Mouse (Mus musculus) forebrain, embryonic 11.5 days (tissue): Measurements from ENCODE around the gene Tnp1. TPM values are rescaled to one million over a fixed set of nuclear protein-coding genes. Genes with fewer than 3 reads are reported as not detected.

ENCODE experiments used
- ATAC-seq: fragments of 200-750 bp; cut with Nextera tagmentation; replicated peaks from 2 replicates; pipeline ENCODE4 v1.8.0; 2017; ENCODE audit warnings: moderate TSS enrichment; ENCODE audit not compliant: low FRiP score
- DNase-seq: peaks from one replicate; pipeline ENCODE4 v3.0.0-alpha.2; 2017; ENCODE audit warnings: low spot score
- H3K27ac ChIP-seq: fragments of 300-500 bp; sonication (generic); 2 replicates; pipeline ENCODE4 v1.5.1; 2014; ENCODE audit warnings: low read depth, low read length
- H3K27me3 ChIP-seq: fragments of 300-500 bp; sonication (generic); 2 replicates; pipeline ENCODE4 v1.6.1; 2014; ENCODE audit warnings: mild to moderate bottlenecking, low read length, mixed read lengths; ENCODE audit not compliant: control insufficient read depth, insufficient read depth
- H3K36me3 ChIP-seq: fragments of 300-500 bp; sonication (generic); 2 replicates; pipeline ENCODE4 v1.6.1; 2014; ENCODE audit warnings: mild to moderate bottlenecking, low read length, moderate library complexity, mixed read lengths; ENCODE audit not compliant: control insufficient read depth, insufficient read depth
- H3K4me1 ChIP-seq: fragments of 300-500 bp; sonication (generic); replicated peaks from 2 replicates; pipeline ENCODE4 v1.6.1; 2014; ENCODE audit warnings: low read length, mixed read lengths; ENCODE audit not compliant: control insufficient read depth, insufficient read depth
- H3K4me2 ChIP-seq: fragments of 300-500 bp; sonication (generic); 2 replicates; pipeline ENCODE4 v1.6.1; 2014; ENCODE audit warnings: low read depth, mild to moderate bottlenecking, low read length, moderate library complexity, mixed read lengths; ENCODE audit not compliant: severe bottlenecking
- H3K4me3 ChIP-seq: fragments of 300-500 bp; sonication (generic); 2 replicates; pipeline ENCODE4 v1.5.1; 2014; ENCODE audit warnings: low read depth, low read length
- H3K9ac ChIP-seq: fragments of 300-500 bp; sonication (generic); 2 replicates; pipeline ENCODE4 v1.6.1; 2014; ENCODE audit warnings: low read length
- H3K9me3 ChIP-seq: fragments of 300-500 bp; sonication (generic); 2 replicates; pipeline ENCODE4 v1.6.1; 2016; ENCODE audit warnings: low read length, mixed read lengths; ENCODE audit not compliant: control insufficient read depth
- WGBS: fragments of 180-500 bp; shearing (Covaris S2); extraction: QIAGEN DNeasy Blood & Tissue Kit; methylation state at CpG from one replicate; pipeline ENCODE4 v1.1.7; 2014; 5-methylcytosine and 5-hydroxymethylcytosine counted together
- polyA plus RNA-seq: library from polyadenylated mRNA; unstranded; fragments of >200 nt; fragmentation: Nextera tagmentation; extraction: Ambion mirVana; gene quantifications from 2 replicates; pipeline ENCODE4 v1.2.1, GENCODE M21; 2014

The Tnp1 gene
- polyA plus RNA-seq, 1 experiment from 2014 or later: not detected

- WGBS: 85% methylated on average over 6 of the region's 6 CpGs
Observed at GRCm38 (mm10) chr1:73028741-73029140, 13.0 kb upstream of the Tnp1 start.

GRCm38 (mm10) chr1:73027381-73027780 lies 11.7 kb upstream of the Tnp1 start:
- no peak overlapping the region for H3K27ac ChIP-seq
- no peak for ATAC-seq
- H3K4me3 ChIP-seq: no peak overlapping the region
- H3K36me3 ChIP-seq: no peaks in the 10 kb centered on the region
- H3K4me2 ChIP-seq: no peak overlapping the region
- H3K27me3 ChIP-seq: no peaks in the 10 kb centered on the region
- H3K4me1 ChIP-seq: no peaks in the 10 kb centered on the region
- no peaks in the 10 kb centered on the region for H3K9me3 ChIP-seq
- 80% methylated on average over 4 of the region's 4 CpGs for WGBS
- no peak for DNase-seq
- H3K9ac ChIP-seq: no peak overlapping the region

More at GRCm38 (mm10) chr1:73028741-73029140, 13.0 kb upstream of the Tnp1 start:
- no peak overlapping the region for H3K4me2 ChIP-seq
- no peak overlapping the region for H3K4me3 ChIP-seq
- no peaks in the 10 kb centered on the region for H3K27me3 ChIP-seq
- H3K9me3 ChIP-seq: no peaks in the 10 kb centered on the region
- DNase-seq (no peak), ATAC-seq (no peak)
- no peaks in the 10 kb centered on the region for H3K36me3 ChIP-seq
- no peak overlapping the region for H3K27ac ChIP-seq
- H3K9ac ChIP-seq: no peak overlapping the region
- H3K4me1 ChIP-seq: no peaks in the 10 kb centered on the region

DNA sequence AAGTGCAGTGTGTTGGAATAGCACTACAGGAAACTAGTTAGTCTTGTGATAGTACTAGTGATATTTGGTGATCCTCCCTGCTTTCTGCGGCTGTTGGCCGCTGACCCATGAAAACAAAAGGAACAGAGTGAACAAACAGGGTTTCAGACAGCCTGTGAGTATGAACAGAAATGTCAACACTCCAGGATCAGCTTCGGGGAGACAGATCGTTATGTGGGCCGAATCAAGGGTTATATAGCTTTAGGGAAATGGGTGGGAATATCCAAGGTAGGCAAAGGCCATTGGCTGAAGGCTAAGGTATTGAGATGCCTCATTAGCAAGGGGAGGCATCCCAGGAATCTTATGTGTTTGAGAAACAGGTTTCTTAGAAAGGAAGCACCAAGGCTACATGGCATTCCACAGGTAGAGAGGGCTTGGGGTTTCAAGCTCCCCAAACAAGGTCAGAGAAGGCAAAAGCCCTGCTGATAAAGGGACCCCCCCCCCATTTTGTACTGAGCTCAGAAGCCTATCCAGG lies 11.1 kb upstream of the Tnp1 start:
- no peak overlapping the region for H3K4me2 ChIP-seq
- no peak overlapping the region for H3K4me3 ChIP-seq
- 75% methylated on average over 5 of the region's 5 CpGs for WGBS
- H3K9me3 ChIP-seq: no peaks in the 10 kb centered on the region
- no peaks in the 10 kb centered on the region for H3K27me3 ChIP-seq
- ATAC-seq (no peak), DNase-seq (no peak)
- H3K9ac ChIP-seq: no peak overlapping the region
- no peaks in the 10 kb centered on the region for H3K4me1 ChIP-seq
- no peak overlapping the region for H3K27ac ChIP-seq
- H3K36me3 ChIP-seq: no peaks in the 10 kb centered on the region

DNA sequence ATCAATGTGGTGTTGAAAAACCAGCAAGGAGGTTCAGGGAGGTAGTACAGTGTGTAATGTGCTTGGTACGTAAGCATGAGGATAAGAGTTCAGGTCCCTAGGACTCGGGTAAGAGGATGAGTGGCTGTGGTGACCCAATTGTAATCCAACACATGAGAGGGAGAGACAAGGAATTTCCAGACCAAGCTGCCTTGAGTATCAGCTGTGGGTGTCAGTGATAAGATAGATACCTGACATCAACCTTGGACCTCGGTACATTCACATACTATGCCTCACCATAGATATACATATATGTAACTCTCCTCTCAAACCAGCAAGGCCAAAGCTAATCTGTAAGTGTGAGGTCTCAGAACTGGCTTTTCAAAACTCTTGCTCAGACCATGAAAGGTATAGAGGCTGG lies 10.4 kb upstream of the Tnp1 start:
- H3K36me3 ChIP-seq: no peaks in the 10 kb centered on the region
- H3K27me3 ChIP-seq: no peaks in the 10 kb centered on the region
- H3K4me2 ChIP-seq: no peak overlapping the region
- H3K4me1 ChIP-seq: no peaks in the 10 kb centered on the region
- ATAC-seq (no peak), DNase-seq (no peak)
- no peak overlapping the region for H3K4me3 ChIP-seq
- WGBS: 91% methylated on average over 3 of the region's 3 CpGs
- H3K9me3 ChIP-seq: no peaks in the 10 kb centered on the region
- no peak overlapping the region for H3K9ac ChIP-seq
- H3K27ac ChIP-seq: no peak overlapping the region

- no peaks in the 10 kb centered on the region for H3K4me1 ChIP-seq
- no peaks in the 10 kb centered on the region for H3K9me3 ChIP-seq
- DNase-seq (no peak), ATAC-seq (no peak)
- no peaks in the 10 kb centered on the region for H3K27me3 ChIP-seq
- H3K36me3 ChIP-seq: no peaks in the 10 kb centered on the region
- WGBS: 91% methylated on average over 1 of the region's 1 CpGs
- H3K27ac ChIP-seq: no peak overlapping the region
- H3K4me3 ChIP-seq: no peak overlapping the region
- H3K4me2 ChIP-seq: no peak overlapping the region
- H3K9ac ChIP-seq: no peak overlapping the region
Observed at GRCm38 (mm10) chr1:73006847-73007246, 8.9 kb downstream of the Tnp1 start.

GRCm38 (mm10) chr1:73004890-73005289 lies 10.8 kb downstream of the Tnp1 start:
- H3K4me1 ChIP-seq: no peaks in the 10 kb centered on the region
- H3K27me3 ChIP-seq: no peaks in the 10 kb centered on the region
- WGBS: 85% methylated on average over 2 of the region's 2 CpGs
- no peak overlapping the region for H3K9ac ChIP-seq
- H3K36me3 ChIP-seq: no peaks in the 10 kb centered on the region
- H3K27ac ChIP-seq: no peak overlapping the region
- no peak for ATAC-seq
- H3K4me2 ChIP-seq: no peak overlapping the region
- H3K9me3 ChIP-seq: no peaks in the 10 kb centered on the region
- H3K4me3 ChIP-seq: no peak overlapping the region
- DNase-seq: no peak

- H3K9ac ChIP-seq: no peak overlapping the region
- ATAC-seq (no peak), DNase-seq (no peak)
- no peaks in the 10 kb centered on the region for H3K4me1 ChIP-seq
- 86% methylated on average over 5 of the region's 5 CpGs for whole genome bisulfite sequencing
- H3K36me3 ChIP-seq: no peaks in the 10 kb centered on the region
- no peak overlapping the region for H3K27ac ChIP-seq
- no peak overlapping the region for H3K4me2 ChIP-seq
- no peaks in the 10 kb centered on the region for H3K27me3 ChIP-seq
- H3K9me3 ChIP-seq: no peaks in the 10 kb centered on the region
- H3K4me3 ChIP-seq: no peak overlapping the region
Observed at GRCm38 (mm10) chr1:73002637-73003036, 13.1 kb downstream of the Tnp1 start.

- Histone ChIP-seq H3K9ac (no peak overlapping the region), H3K27me3 (no peaks in the 10 kb centered on the region), H3K4me3 (no peak overlapping the region), H3K27ac (no peak overlapping the region), H3K36me3 (no peaks in the 10 kb centered on the region), H3K4me2 (no peak overlapping the region), H3K4me1 (no peaks in the 10 kb centered on the region), H3K9me3 (no peaks in the 10 kb centered on the region)
- 82% methylated on average over 5 of the region's 5 CpGs for WGBS
- ATAC-seq (no peak), DNase-seq (no peak)
Observed at GRCm38 (mm10) chr1:73001961-73002360, 13.7 kb downstream of the Tnp1 start.

DNA sequence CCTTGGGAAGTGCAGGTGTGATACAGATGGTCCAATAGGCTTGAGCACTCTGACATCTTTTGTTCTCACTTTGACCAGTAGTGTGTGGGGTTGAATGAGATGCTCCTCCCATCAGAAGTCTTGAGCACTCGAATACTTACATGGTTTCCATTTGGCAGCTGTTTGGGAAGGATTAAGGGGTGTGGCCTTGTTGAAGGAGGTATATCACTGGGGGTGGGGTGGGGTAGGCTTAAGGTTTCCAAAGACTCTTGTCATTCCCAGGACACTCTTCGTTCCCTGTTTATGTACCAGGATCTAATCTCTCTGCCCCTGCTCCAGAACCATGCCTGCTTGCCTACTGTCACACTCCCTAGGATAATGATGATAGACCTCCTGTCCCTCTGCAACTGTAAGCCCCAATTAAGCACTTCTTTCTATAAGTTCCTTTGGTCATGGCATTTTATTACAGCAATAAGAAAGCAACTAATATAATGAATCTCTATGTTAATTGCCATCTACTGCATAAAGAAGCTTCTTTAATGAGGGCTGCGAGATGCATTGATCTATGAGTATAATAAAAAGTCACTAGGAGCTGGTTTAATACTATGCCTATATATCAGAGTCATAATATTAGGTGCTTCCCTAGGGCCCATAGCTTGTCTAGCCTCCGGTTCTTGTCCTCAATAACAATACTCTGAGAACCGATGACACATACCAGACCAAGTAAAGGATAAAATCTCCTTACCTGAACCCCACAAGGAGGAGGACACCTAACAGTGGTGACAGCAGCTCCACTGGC lies 20.8 kb downstream of the Tnp1 start:
- 92% methylated on average over 5 of the region's 5 CpGs for WGBS
- no peak for DNase-seq
- ATAC-seq: no peak
- Histone ChIP-seq H3K4me2 (no peak overlapping the region), H3K27ac (no peak overlapping the region), H3K27me3 (no peaks in the 10 kb centered on the region), H3K4me1 (no peaks in the 10 kb centered on the region), H3K4me3 (no peak overlapping the region), H3K9ac (no peak overlapping the region), H3K36me3 (no peaks in the 10 kb centered on the region), H3K9me3 (no peaks in the 10 kb centered on the region)
